Mouse (Mus musculus) CH12F3 (cell line): ENCODE measurements around the gene Pdlim5.

ENCODE experiments used
- in situ Hi-C: fragments of 300-500 bp; cut with MboI; formaldehyde crosslinking; loops from 2 replicates; pipeline ENCODE4 v1.14.3; 2020; ENCODE audit warnings: low sequenced_read_pairs

Pdlim5 gene

GRCm38 (mm10) chr3:142339440-142340251 lies 55.9 kb downstream of the Pdlim5 start:
- in situ Hi-C loops, result no loop called here

- in situ Hi-C loops, result no loop called here
Measured at GRCm38 (mm10) chr3:142338058-142338457, 57.4 kb downstream of the Pdlim5 start.

- in situ Hi-C loops, result no loop called here
Measured at GRCm38 (mm10) chr3:142334496-142334895, 61.0 kb downstream of the Pdlim5 start.

GRCm38 (mm10) chr3:142333458-142333857 lies 62.0 kb downstream of the Pdlim5 start:
- in situ Hi-C loops, result no loop called here

- in situ Hi-C loops, result no loop called here
Measured at GRCm38 (mm10) chr3:142332716-142333115, 62.8 kb downstream of the Pdlim5 start.

GRCm38 (mm10) chr3:142331872-142332554 lies 63.5 kb downstream of the Pdlim5 start:
- in situ Hi-C loops, result no loop called here

- in situ Hi-C loops, result no loop called here
Measured at GRCm38 (mm10) chr3:142330425-142330824, 65.1 kb downstream of the Pdlim5 start.

- in situ Hi-C loops, result no loop called here
Measured at GRCm38 (mm10) chr3:142323592-142323991, 71.9 kb downstream of the Pdlim5 start.

- in situ Hi-C loops, result no loop called here
Measured at GRCm38 (mm10) chr3:142321930-142322329, 73.6 kb downstream of the Pdlim5 start.

GRCm38 (mm10) chr3:142318147-142318546 lies 77.3 kb downstream of the Pdlim5 start:
- in situ Hi-C loops, result no loop called here

- in situ Hi-C loops, result no loop called here
Measured at GRCm38 (mm10) chr3:142316138-142316740, 79.3 kb downstream of the Pdlim5 start.

GRCm38 (mm10) chr3:142311075-142311474 lies 84.4 kb downstream of the Pdlim5 start:
- in situ Hi-C loops, result no loop called here

GRCm38 (mm10) chr3:142310446-142310845 lies 85.0 kb downstream of the Pdlim5 start:
- in situ Hi-C loops, result no loop called here

GRCm38 (mm10) chr3:142295287-142295676 lies 100.2 kb downstream of the Pdlim5 start:
- in situ Hi-C loops, result no loop called here

- in situ Hi-C loops, result no loop called here
Measured at GRCm38 (mm10) chr3:142294616-142295286, 100.7 kb downstream of the Pdlim5 start.

GRCm38 (mm10) chr3:142293561-142293960 lies 101.9 kb downstream of the Pdlim5 start:
- in situ Hi-C loops, result no loop called here

GRCm38 (mm10) chr3:142282706-142283105 lies 112.8 kb downstream of the Pdlim5 start:
- in situ Hi-C loops, result no loop called here

GRCm38 (mm10) chr3:142281656-142282055 lies 113.8 kb downstream of the Pdlim5 start:
- in situ Hi-C loops, result no loop called here

- in situ Hi-C loops, result no loop called here
Measured at GRCm38 (mm10) chr3:142281093-142281445, 114.4 kb downstream of the Pdlim5 start.

- in situ Hi-C loops, result no loop called here
Measured at GRCm38 (mm10) chr3:142280366-142281092, 115.0 kb downstream of the Pdlim5 start.

GRCm38 (mm10) chr3:142279011-142279410 lies 116.5 kb downstream of the Pdlim5 start:
- in situ Hi-C loops, result loop anchor here (10.0 kb wide), 1 partner anchor 394 kb away; no protein-coding TSS in a partner anchor
